Mouse (Mus musculus) liver, postnatal 0 days (tissue): ENCODE data around the gene Atp2b2.

Experiments
- CTCF ChIP-seq: sonication (generic); IDR thresholded peaks from 2 replicates; pipeline ENCODE4 v1.5.1; 2016; ENCODE audit warnings: antibody characterized with exemption, low read depth
- EP300 ChIP-seq: IDR thresholded peaks from 2 replicates; pipeline ENCODE4 v1.6.1; 2016; ENCODE audit warnings: antibody characterized with exemption, low read depth, mild to moderate bottlenecking

GRCm38 (mm10) chr6:113872654-113873053, 169.8 kb downstream of the Atp2b2 start:
- no peak for TF ChIP-seq CTCF
- no peak for TF ChIP-seq EP300
